Mouse (Mus musculus): Measurements from ENCODE around the gene Clba1. TPM values are rescaled to one million over a fixed set of nuclear protein-coding genes. Genes with fewer than 3 reads are reported as not detected.

Gene Clba1
- polyA plus RNA-seq, 1 experiment from 2014 or later = 0.43 TPM

- no peak for ATAC-seq (ENCODE audit: insufficient read depth)
- 56% methylated on average over 8 of the region's 8 CpGs for WGBS (ENCODE audit: insufficient replicate concordance)
- H3K27me3 ChIP-seq = no peaks in the 10 kb centered on the region
These were observed 40.6 kb upstream of the Clba1 start for GRCm38 (mm10) chr12:112768166-112768565.

GRCm38 (mm10) chr12:112769031-112769430, 39.7 kb upstream of the Clba1 start:
- H3K36me3 ChIP-seq (replicated peaks) = no peaks in the 10 kb centered on the region
- no peak overlapping the region for H3K27ac ChIP-seq (replicated peaks)
- H3K4me2 ChIP-seq = no peak overlapping the region
- ATAC-seq (ENCODE audit: insufficient read depth) = no peak
- no peaks in the 10 kb centered on the region for H3K27me3 ChIP-seq
- no peaks in the 10 kb centered on the region for H3K4me1 ChIP-seq (replicated peaks)
- H3K9me3 ChIP-seq (replicated peaks) = no peaks in the 10 kb centered on the region
- H3K4me3 ChIP-seq (replicated peaks) = no peak overlapping the region
- no peak overlapping the region for H3K9ac ChIP-seq
- WGBS (ENCODE audit: insufficient replicate concordance) = 54% methylated on average over 6 of the region's 6 CpGs

More at GRCm38 (mm10) chr12:112768166-112768565, 40.6 kb upstream of the Clba1 start:
- Histone ChIP-seq H3K36me3 (replicated peaks) (no peaks in the 10 kb centered on the region), H3K9ac (no peak overlapping the region), H3K27ac (replicated peaks) (no peak overlapping the region), H3K4me2 (no peak overlapping the region), H3K4me1 (replicated peaks) (no peaks in the 10 kb centered on the region), H3K9me3 (replicated peaks) (no peaks in the 10 kb centered on the region), H3K4me3 (replicated peaks) (no peak overlapping the region)

- WGBS (ENCODE audit: insufficient replicate concordance) = 78% methylated on average over 2 of the region's 2 CpGs
- H3K27ac ChIP-seq (replicated peaks) = no peak overlapping the region
- no peaks in the 10 kb centered on the region for H3K9me3 ChIP-seq (replicated peaks)
- H3K4me1 ChIP-seq (replicated peaks) = no peaks in the 10 kb centered on the region
- no peak for ATAC-seq (ENCODE audit: insufficient read depth)
- no peaks in the 10 kb centered on the region for H3K36me3 ChIP-seq (replicated peaks)
- H3K4me3 ChIP-seq (replicated peaks) = no peak overlapping the region
- no peak overlapping the region for H3K9ac ChIP-seq
- no peak overlapping the region for H3K4me2 ChIP-seq
- no peaks in the 10 kb centered on the region for H3K27me3 ChIP-seq
These were observed 39.0 kb upstream of the Clba1 start for GRCm38 (mm10) chr12:112769751-112770150.

GRCm38 (mm10) chr12:112770396-112770795, 38.3 kb upstream of the Clba1 start:
- Histone ChIP-seq H3K27ac (replicated peaks) (no peak overlapping the region), H3K4me1 (replicated peaks) (no peaks in the 10 kb centered on the region), H3K4me2 (no peak overlapping the region), H3K36me3 (replicated peaks) (no peaks in the 10 kb centered on the region), H3K4me3 (replicated peaks) (no peak overlapping the region), H3K9ac (no peak overlapping the region), H3K9me3 (replicated peaks) (no peaks in the 10 kb centered on the region), H3K27me3 (no peaks in the 10 kb centered on the region)
- WGBS (ENCODE audit: insufficient replicate concordance) = 58% methylated on average over 4 of the region's 4 CpGs
- no peak for ATAC-seq (ENCODE audit: insufficient read depth)

- H3K36me3 ChIP-seq (replicated peaks) = no peaks in the 10 kb centered on the region
- H3K4me1 ChIP-seq (replicated peaks) = no peaks in the 10 kb centered on the region
- H3K9ac ChIP-seq = no peak overlapping the region
- no peak overlapping the region for H3K27ac ChIP-seq (replicated peaks)
- no peak for ATAC-seq (ENCODE audit: insufficient read depth)
- 70% methylated on average over 14 of the region's 14 CpGs for WGBS (ENCODE audit: insufficient replicate concordance)
- H3K27me3 ChIP-seq = no peaks in the 10 kb centered on the region
- no peaks in the 10 kb centered on the region for H3K9me3 ChIP-seq (replicated peaks)
- H3K4me3 ChIP-seq (replicated peaks) = no peak overlapping the region
- no peak overlapping the region for H3K4me2 ChIP-seq
These were observed 36.4 kb upstream of the Clba1 start for GRCm38 (mm10) chr12:112772306-112772705.

GRCm38 (mm10) chr12:112773366-112773765, 35.4 kb upstream of the Clba1 start:
- Histone ChIP-seq H3K36me3 (replicated peaks) (no peaks in the 10 kb centered on the region), H3K4me1 (replicated peaks) (no peaks in the 10 kb centered on the region), H3K27ac (replicated peaks) (no peak overlapping the region), H3K9ac (no peak overlapping the region), H3K27me3 (no peaks in the 10 kb centered on the region), H3K9me3 (replicated peaks) (no peaks in the 10 kb centered on the region), H3K4me2 (no peak overlapping the region), H3K4me3 (replicated peaks) (no peak overlapping the region)
- WGBS (ENCODE audit: insufficient replicate concordance) = 36% methylated on average over 9 of the region's 9 CpGs
- ATAC-seq (ENCODE audit: insufficient read depth) = no peak

- Histone ChIP-seq H3K27ac (replicated peaks) (no peak overlapping the region), H3K4me3 (replicated peaks) (no peak overlapping the region), H3K4me2 (no peak overlapping the region), H3K4me1 (replicated peaks) (no peaks in the 10 kb centered on the region), H3K9me3 (replicated peaks) (no peaks in the 10 kb centered on the region), H3K27me3 (no peaks in the 10 kb centered on the region), H3K9ac (no peak overlapping the region), H3K36me3 (replicated peaks) (no peaks in the 10 kb centered on the region)
- 55% methylated on average over 6 of the region's 6 CpGs for WGBS (ENCODE audit: insufficient replicate concordance)
- ATAC-seq (ENCODE audit: insufficient read depth) = no peak
These were observed 34.7 kb upstream of the Clba1 start for GRCm38 (mm10) chr12:112774026-112774425.

- H3K4me1 ChIP-seq (replicated peaks) = no peaks in the 10 kb centered on the region
- H3K27ac ChIP-seq (replicated peaks) = no peak overlapping the region
- no peaks in the 10 kb centered on the region for H3K27me3 ChIP-seq
- ATAC-seq (ENCODE audit: insufficient read depth) = no peak
- no peak overlapping the region for H3K9ac ChIP-seq
- WGBS (ENCODE audit: insufficient replicate concordance) = 73% methylated on average over 10 of the region's 10 CpGs
- no peaks in the 10 kb centered on the region for H3K36me3 ChIP-seq (replicated peaks)
- H3K9me3 ChIP-seq (replicated peaks) = no peaks in the 10 kb centered on the region
- no peak overlapping the region for H3K4me2 ChIP-seq
- H3K4me3 ChIP-seq (replicated peaks) = no peak overlapping the region
These were observed 34.3 kb upstream of the Clba1 start for GRCm38 (mm10) chr12:112774481-112774880.

- H3K4me3 ChIP-seq (replicated peaks) = no peak overlapping the region
- no peaks in the 10 kb centered on the region for H3K36me3 ChIP-seq (replicated peaks)
- no peak overlapping the region for H3K27ac ChIP-seq (replicated peaks)
- H3K9ac ChIP-seq = no peak overlapping the region
- no peaks in the 10 kb centered on the region for H3K9me3 ChIP-seq (replicated peaks)
- no peak for ATAC-seq (ENCODE audit: insufficient read depth)
- 57% methylated on average over 8 of the region's 8 CpGs for WGBS (ENCODE audit: insufficient replicate concordance)
- H3K4me1 ChIP-seq (replicated peaks) = no peaks in the 10 kb centered on the region
- no peaks in the 10 kb centered on the region; the same call in 1 of the 2 replicates for H3K27me3 ChIP-seq
- H3K4me2 ChIP-seq = no peak overlapping the region
These were observed 17.7 kb upstream of the Clba1 start for GRCm38 (mm10) chr12:112791026-112791425.

- H3K4me1 ChIP-seq (replicated peaks) = no peaks in the 10 kb centered on the region
- H3K36me3 ChIP-seq (replicated peaks) = no peaks in the 10 kb centered on the region
- H3K9ac ChIP-seq = no peak overlapping the region
- H3K9me3 ChIP-seq (replicated peaks) = no peaks in the 10 kb centered on the region
- H3K27ac ChIP-seq (replicated peaks) = no peak overlapping the region
- H3K4me2 ChIP-seq = no peak overlapping the region
- 55% methylated on average over 13 of the region's 13 CpGs for WGBS (ENCODE audit: insufficient replicate concordance)
- H3K4me3 ChIP-seq (replicated peaks) = no peak overlapping the region
- H3K27me3 ChIP-seq = peaks cover 21% of the 10 kb centered on the region
- no peak for ATAC-seq (ENCODE audit: insufficient read depth)
These were observed 15.0 kb upstream of the Clba1 start for GRCm38 (mm10) chr12:112793601-112794355.

- no peak overlapping the region for H3K27ac ChIP-seq (replicated peaks)
- H3K4me2 ChIP-seq = no peak overlapping the region
- no peaks in the 10 kb centered on the region for H3K9me3 ChIP-seq (replicated peaks)
- no peaks in the 10 kb centered on the region for H3K36me3 ChIP-seq (replicated peaks)
- no peak for ATAC-seq (ENCODE audit: insufficient read depth)
- 32% methylated on average over 7 of the region's 7 CpGs for WGBS (ENCODE audit: insufficient replicate concordance)
- peaks cover 25% of the 10 kb centered on the region for H3K27me3 ChIP-seq
- H3K9ac ChIP-seq = no peak overlapping the region
- H3K4me1 ChIP-seq (replicated peaks) = no peaks in the 10 kb centered on the region
- no peak overlapping the region for H3K4me3 ChIP-seq (replicated peaks)
These were observed 14.4 kb upstream of the Clba1 start for GRCm38 (mm10) chr12:112794356-112794816.

GRCm38 (mm10) chr12:112794998-112795397, 13.7 kb upstream of the Clba1 start:
- Histone ChIP-seq H3K27ac (replicated peaks) (no peak overlapping the region), H3K9ac (no peak overlapping the region), H3K4me1 (replicated peaks) (no peaks in the 10 kb centered on the region), H3K27me3 (peaks cover 31% of the 10 kb centered on the region), H3K9me3 (replicated peaks) (no peaks in the 10 kb centered on the region), H3K4me3 (replicated peaks) (no peak overlapping the region), H3K4me2 (no peak overlapping the region), H3K36me3 (replicated peaks) (no peaks in the 10 kb centered on the region)
- WGBS (ENCODE audit: insufficient replicate concordance) = 61% methylated on average over 5 of the region's 5 CpGs
- no peak for ATAC-seq (ENCODE audit: insufficient read depth)

Measured in liver, embryonic 15.5 days (tissue).